Comparison of ENCODE assay signal across 23 mouse cellular contexts in genomic region chr6:30106091-30106490, GRCm38 (mm10). TPM values are rescaled to one million over a fixed set of nuclear protein-coding genes. Genes with fewer than 3 reads are reported as not detected.
DNase-seq lines count a peak whose midpoint lies in the region; ATAC-seq lines count a peak whose summit lies in the region.
"Had no signal": no experiment of that assay in that cellular context is flagged by ENCODE, and none has a peak within 500 bp of the region (broad histone marks: within the 10 kb centered on the region; RNA-seq: fewer than 3 reads in every experiment).

No protein-coding gene starts in this region.

- no peaks in the 10 kb centered on the region for H3K9me3 ChIP-seq in heart, embryonic 10.5 days
- H3K9me3 ChIP-seq: embryonic facial prominence, embryonic 10.5 days; embryonic facial prominence, embryonic 12.5 days; forebrain, embryonic 10.5 days; forebrain, embryonic 12.5 days; G1E had no signal

- H3K27me3 ChIP-seq in heart, embryonic 10.5 days (ENCODE audit: insufficient read depth, poor library complexity, severe bottlenecking), result no peaks in the 10 kb centered on the region
- H3K27me3 ChIP-seq: CH12.LX; embryonic facial prominence, embryonic 12.5 days; forebrain, embryonic 12.5 days had no signal

- peak; percentile 62 for DNase-seq in heart, adult 11 months
- DNase-seq in heart, embryonic 10.5 days (ENCODE audit: low spot score), result no peak
- DNase-seq in NIH3T3 (ENCODE audit: low read depth), result peak; percentile 53
- DNase-seq in gastrocnemius, postnatal 36 days, result no peak
- DNase-seq: adrenal gland, adult 8-10 months; adrenal gland, postnatal 14 days; B cell, adult 2 months; cerebellum, adult 11-12 months; cerebellum, adult 2 months; cerebellum, adult 9-10 months; cerebellum, postnatal 10 days; cerebellum, postnatal 25 days had no signal

- H3K4me1 ChIP-seq in heart, embryonic 10.5 days, result no peaks in the 10 kb centered on the region
- H3K4me1 ChIP-seq: embryonic facial prominence, embryonic 10.5 days; embryonic facial prominence, embryonic 12.5 days; forebrain, embryonic 10.5 days; forebrain, embryonic 12.5 days had no signal

- no peak overlapping the region for H3K27ac ChIP-seq in heart, embryonic 10.5 days
- H3K27ac ChIP-seq: embryonic facial prominence, embryonic 10.5 days; embryonic facial prominence, embryonic 12.5 days; forebrain, embryonic 10.5 days; forebrain, embryonic 12.5 days had no signal

- intact Hi-C loops in gastrocnemius, postnatal 36 days (cut with DNase I), result no loop called here

- no peak overlapping the region for H3K4me3 ChIP-seq in heart, embryonic 10.5 days
- H3K4me3 ChIP-seq: embryonic facial prominence, embryonic 10.5 days; embryonic facial prominence, embryonic 12.5 days; erythroblast, embryonic 14.5 days; forebrain, embryonic 10.5 days; forebrain, embryonic 12.5 days had no signal

- WGBS in heart, embryonic 10.5 days, result 92% methylated on average over 2 of the region's 2 CpGs

- ATAC-seq in cerebellum, adult (ENCODE audit: insufficient number of reproducible peaks, low FRiP score, low TSS enrichment), result no peak
- ATAC-seq: CD4-positive, CD25-positive, alpha-beta regulatory T cell, adult 4 months; forebrain, embryonic 14.5 days; forebrain, embryonic 16.5 days had no signal

- H3K36me3 ChIP-seq in heart, embryonic 10.5 days, result peaks cover 67% of the 10 kb centered on the region

RNA-seq across cellular contexts. Expression of gene Nrf1, which starts 58.3 kb away (rescaled TPM):
- 52.5 and 61.7 TPM in 2 replicates for polyA plus RNA-seq in heart, embryonic 10.5 days (2016; fragmentation: Nextera tagmentation; extraction: Ambion mirVana)
- total RNA-seq in gastrocnemius, postnatal 36 days (2021), result 10 to 100 TPM in 1 of 2 experiments, 1 to 10 TPM in 1; 9.6 to 11.0 TPM

Comparison
In these comparisons a context has a peak if more than half of its experiments do, and no peak if none do; other contexts are left out.
1. DNase-seq: peak in heart, adult 11 months (single experiment) and NIH3T3 (single experiment); none in heart, embryonic 10.5 days (single experiment) and gastrocnemius, postnatal 36 days (0 of 2).